ENCODE assay signal across 21 mouse cellular contexts in the genomic region with DNA sequence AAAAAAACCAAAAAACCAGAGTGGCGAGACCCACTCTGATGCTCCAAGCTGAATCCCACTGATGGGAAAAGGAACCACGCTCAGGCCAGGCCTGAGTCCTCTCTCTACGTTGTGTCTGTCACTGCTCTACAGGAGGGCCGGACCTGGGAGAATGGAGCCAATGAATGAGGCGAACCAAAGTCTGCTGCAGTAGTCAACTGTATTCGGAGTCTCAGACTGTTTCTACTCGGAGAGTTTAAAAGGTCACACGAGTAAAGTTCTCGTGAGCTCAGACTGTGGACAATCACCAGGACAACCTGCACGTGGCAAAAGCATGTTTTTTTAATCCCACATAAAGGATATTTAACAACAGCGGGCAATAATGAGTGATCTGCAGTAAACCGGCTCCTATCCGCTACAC.
"Had no signal": no experiment of that assay in that cellular context is flagged by ENCODE, and none has a peak within 500 bp of the region (broad histone marks: within the 10 kb centered on the region; RNA-seq: fewer than 3 reads in every experiment).

No protein-coding gene starts in this region.

- H3K4me2 ChIP-seq: intestine, embryonic 15.5 days; limb, embryonic 12.5 days; limb, embryonic 15.5 days; liver, embryonic 11.5 days; lung, embryonic 14.5 days; midbrain, embryonic 15.5 days; neural tube, embryonic 12.5 days; neural tube, embryonic 15.5 days had no signal

- H3K36me3 ChIP-seq: intestine, embryonic 15.5 days; limb, embryonic 12.5 days; limb, embryonic 15.5 days; midbrain, embryonic 10.5 days; midbrain, embryonic 15.5 days; neural tube, embryonic 12.5 days; neural tube, embryonic 15.5 days had no signal

- H3K9ac ChIP-seq: intestine, embryonic 15.5 days; limb, embryonic 12.5 days; limb, embryonic 15.5 days; liver, embryonic 14.5 days; liver, postnatal 0 days; lung, embryonic 14.5 days; midbrain, embryonic 15.5 days; neural tube, embryonic 12.5 days; neural tube, embryonic 15.5 days had no signal

- H3K4me3 ChIP-seq: intestine, embryonic 15.5 days; left cerebral cortex, adult 2 months; limb, embryonic 12.5 days; limb, embryonic 15.5 days; midbrain, embryonic 10.5 days; midbrain, embryonic 15.5 days; neural tube, embryonic 12.5 days; neural tube, embryonic 15.5 days had no signal

- H3K27ac ChIP-seq: intestine, embryonic 15.5 days; left cerebral cortex, adult 2 months; limb, embryonic 12.5 days; limb, embryonic 15.5 days; liver, embryonic 14.5 days; macrophage; midbrain, embryonic 10.5 days; midbrain, embryonic 15.5 days; neural tube, embryonic 12.5 days; neural tube, embryonic 15.5 days; stomach, postnatal 0 days had no signal

- H3K4me1 ChIP-seq: intestine, embryonic 15.5 days; midbrain, embryonic 10.5 days; neural tube, embryonic 12.5 days had no signal

- DNase-seq: layer of hippocampus, postnatal 36 days; liver, postnatal 0 days; lung, embryonic 14.5 days; right cerebral cortex, adult 18-20 months; right cerebral cortex, postnatal 14 days; right cerebral cortex, postnatal 4 days; thymus, adult 18-20 months; thymus, postnatal 36 days had no signal

- H3K9me3 ChIP-seq: intestine, embryonic 15.5 days; limb, embryonic 15.5 days; midbrain, embryonic 10.5 days; midbrain, embryonic 15.5 days; neural tube, embryonic 12.5 days; neural tube, embryonic 15.5 days had no signal

- H3K27me3 ChIP-seq: intestine, embryonic 15.5 days; limb, embryonic 12.5 days; limb, embryonic 15.5 days; midbrain, embryonic 15.5 days; neural tube, embryonic 12.5 days; neural tube, embryonic 15.5 days had no signal

- ATAC-seq: intestine, embryonic 15.5 days; liver, postnatal 0 days; lung, postnatal 0 days; midbrain, embryonic 15.5 days had no signal
